Mouse (Mus musculus): ENCODE results near the gene Gm48551. TPM values are rescaled to one million over a fixed set of nuclear protein-coding genes. Genes with fewer than 3 reads are reported as not detected.

Gm48551 gene
- polyA plus RNA-seq, 1 experiment from 2014 or later, result 2.7 TPM

DNA sequence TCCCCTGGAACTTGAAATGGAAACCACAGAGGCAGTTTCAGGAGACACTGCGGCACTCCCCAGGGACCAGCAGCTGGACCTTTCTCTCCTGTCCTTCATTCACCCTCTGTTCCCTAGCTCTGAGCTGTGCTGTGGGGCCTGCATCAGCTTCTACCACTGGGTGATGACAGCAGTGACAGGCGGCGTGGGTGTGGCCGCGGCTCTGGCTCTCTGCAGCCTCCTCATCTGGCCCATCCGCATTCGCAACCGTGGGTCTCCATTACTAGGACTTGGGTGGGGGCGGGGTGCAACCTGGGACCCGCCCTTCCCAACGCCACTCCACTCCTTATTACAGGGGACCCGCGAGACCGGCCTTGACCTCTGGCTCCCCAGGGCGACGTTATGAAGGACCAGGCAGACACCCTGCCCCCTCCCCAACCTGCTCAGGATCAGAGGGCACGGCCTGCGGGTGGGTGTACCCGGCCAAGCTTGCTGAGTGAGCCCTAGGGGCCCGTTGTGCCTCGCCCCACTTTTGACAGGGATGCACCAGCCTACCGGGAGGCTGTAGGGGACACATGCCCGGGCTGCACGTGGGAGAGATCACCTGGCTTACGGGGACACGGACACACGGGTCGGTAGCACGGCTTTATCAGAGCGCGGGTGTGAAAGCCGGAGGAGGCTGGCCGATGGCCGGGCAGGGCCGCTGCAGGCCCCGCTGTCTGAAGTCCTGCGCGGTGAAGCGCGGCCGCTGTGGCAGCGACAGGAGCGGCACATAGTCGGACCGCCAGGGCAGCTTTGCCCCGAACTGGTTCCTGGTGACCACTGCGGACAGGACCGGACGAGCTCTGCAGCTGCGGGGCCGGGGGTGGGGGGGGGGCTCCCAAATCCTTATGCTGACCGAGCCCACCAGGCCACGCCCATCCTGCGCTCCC is 20.6 kb upstream of the Gm48551 start:
- peak overlapping the region; percentile 54 for H3K4me3 ChIP-seq
- H3K9me3 ChIP-seq, result no peaks in the 10 kb centered on the region
- H3K4me1 ChIP-seq, result peaks cover 85% of the 10 kb centered on the region
- 8% methylated on average over 54 of the region's 54 CpGs for WGBS
- H3K36me3 ChIP-seq (replicated peaks), result peaks cover 60% of the 10 kb centered on the region
- peaks cover 57% of the 10 kb centered on the region for H3K27me3 ChIP-seq (replicated peaks; ENCODE audit: low read depth, poor library complexity, severe bottlenecking)
- peak overlapping the region; percentile 66 for H3K27ac ChIP-seq (replicated peaks)
- DNase-seq (ENCODE audit: low spot score), result no peak

GRCm38 (mm10) chr10:81364666-81365065 is 19.6 kb upstream of the Gm48551 start:
- Histone ChIP-seq H3K27ac (replicated peaks) (no peak overlapping the region), H3K4me3 (peak overlapping the region; percentile 54), H3K4me1 (peaks cover 76% of the 10 kb centered on the region), H3K9me3 (no peaks in the 10 kb centered on the region), H3K27me3 (replicated peaks; ENCODE audit: low read depth, poor library complexity, severe bottlenecking) (peaks cover 48% of the 10 kb centered on the region), H3K36me3 (replicated peaks) (peaks cover 70% of the 10 kb centered on the region)
- WGBS, result 13% methylated on average over 28 of the region's 28 CpGs
- no peak for DNase-seq (ENCODE audit: low spot score)

GRCm38 (mm10) chr10:81365073-81365472 is 19.2 kb upstream of the Gm48551 start:
- no peak for DNase-seq (ENCODE audit: low spot score)
- Histone ChIP-seq H3K4me3 (peak overlapping the region; percentile 54), H3K36me3 (replicated peaks) (peaks cover 72% of the 10 kb centered on the region), H3K4me1 (peaks cover 71% of the 10 kb centered on the region), H3K27me3 (replicated peaks; ENCODE audit: low read depth, poor library complexity, severe bottlenecking) (peaks cover 44% of the 10 kb centered on the region), H3K9me3 (no peaks in the 10 kb centered on the region), H3K27ac (replicated peaks) (peak overlapping the region; percentile 26; the same call in 1 of the 2 replicates)
- 43% methylated on average over 4 of the region's 4 CpGs for WGBS

- peaks cover 44% of the 10 kb centered on the region for H3K27me3 ChIP-seq (replicated peaks; ENCODE audit: low read depth, poor library complexity, severe bottlenecking)
- no peaks in the 10 kb centered on the region for H3K9me3 ChIP-seq
- H3K4me3 ChIP-seq, result peak within 1 kb of the TSS; percentile 54
- WGBS, result 23% methylated on average over 12 of the region's 12 CpGs
- H3K4me1 ChIP-seq, result peaks cover 63% of the 10 kb centered on the region
- DNase-seq (ENCODE audit: low spot score), result peak; percentile 62
- peaks cover 75% of the 10 kb centered on the region for H3K36me3 ChIP-seq (replicated peaks)
- peak within 1 kb of the TSS; percentile 26; the same call in 1 of the 2 replicates for H3K27ac ChIP-seq (replicated peaks)
Observed at GRCm38 (mm10) chr10:81365672-81366476, 18.4 kb upstream of the Gm48551 start, which contains the start of gene 4930404N11Rik. Gene 4930404N11Rik (minus strand): TSS chr10:81365816.

DNA sequence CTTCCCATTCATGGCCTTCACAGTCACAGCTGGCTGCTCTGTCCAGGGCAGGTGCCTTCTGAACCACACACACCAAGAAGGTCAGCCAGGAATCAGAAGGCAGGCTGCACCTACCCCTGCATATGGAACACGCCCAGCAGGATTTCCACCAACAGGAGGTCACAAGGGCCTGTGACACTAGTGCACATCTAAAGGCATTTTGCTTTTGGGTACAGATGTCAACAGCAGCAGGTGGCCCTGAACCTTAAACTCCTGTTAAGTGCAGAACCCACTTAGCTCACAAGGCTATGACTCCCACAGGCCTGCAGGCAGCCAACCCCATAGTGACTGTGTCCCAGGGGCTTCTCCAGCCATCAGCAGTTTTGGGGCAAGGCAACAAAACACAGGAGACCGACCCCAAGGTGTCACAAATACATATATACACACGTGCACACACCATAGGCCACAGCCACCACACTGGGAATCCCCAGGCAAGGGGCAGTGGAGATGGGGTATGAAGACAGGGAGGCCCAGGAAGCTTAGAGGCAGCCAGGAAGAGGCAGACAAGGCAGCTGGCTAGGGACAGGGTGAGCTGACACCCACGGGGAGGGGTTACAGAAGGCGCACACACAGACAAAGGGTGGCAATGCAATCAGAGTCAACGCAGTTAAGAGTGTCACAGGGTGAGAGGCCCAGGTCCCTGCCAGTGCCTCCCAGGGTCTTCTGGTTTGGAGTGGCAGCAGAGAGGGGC is 17.6 kb upstream of the Gm48551 start:
- Histone ChIP-seq H3K36me3 (replicated peaks) (peaks cover 76% of the 10 kb centered on the region), H3K4me1 (peaks cover 56% of the 10 kb centered on the region), H3K4me3 (no peak overlapping the region), H3K27me3 (replicated peaks; ENCODE audit: low read depth, poor library complexity, severe bottlenecking) (peaks cover 43% of the 10 kb centered on the region), H3K27ac (replicated peaks) (no peak overlapping the region), H3K9me3 (no peaks in the 10 kb centered on the region)
- no peak for DNase-seq (ENCODE audit: low spot score)
- WGBS, result 82% methylated on average over 6 of the region's 6 CpGs

- Histone ChIP-seq H3K4me3 (no peak overlapping the region), H3K36me3 (replicated peaks) (peaks cover 77% of the 10 kb centered on the region), H3K27me3 (replicated peaks; ENCODE audit: low read depth, poor library complexity, severe bottlenecking) (peaks cover 38% of the 10 kb centered on the region), H3K27ac (replicated peaks) (no peak overlapping the region), H3K9me3 (no peaks in the 10 kb centered on the region), H3K4me1 (peaks cover 51% of the 10 kb centered on the region)
- 89% methylated on average over 6 of the region's 6 CpGs for WGBS
- no peak for DNase-seq (ENCODE audit: low spot score)
Observed at GRCm38 (mm10) chr10:81367207-81367495, 17.1 kb upstream of the Gm48551 start.

DNA sequence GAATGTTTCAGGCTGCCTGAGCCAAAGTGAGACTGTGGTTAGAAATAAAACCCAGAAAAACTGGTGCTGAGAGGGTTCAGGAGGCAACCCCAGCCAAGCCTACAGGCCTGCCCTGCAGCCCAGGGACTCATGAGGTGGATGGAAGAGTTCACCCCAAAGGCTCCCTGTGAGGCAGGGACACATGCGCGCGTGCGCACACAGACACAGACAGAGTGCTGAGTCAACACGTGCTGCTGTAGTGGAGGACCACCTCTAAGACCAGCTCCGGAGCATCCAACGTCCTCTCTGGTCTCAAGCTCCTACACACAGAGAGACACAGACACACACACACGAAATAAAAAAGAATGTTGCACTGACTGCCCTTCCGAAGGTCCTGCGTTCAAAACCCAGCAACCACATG is 8.9 kb upstream of the Gm48551 start:
- 94% methylated on average over 10 of the region's 10 CpGs for WGBS
- peaks cover 30% of the 10 kb centered on the region for H3K4me1 ChIP-seq
- no peaks in the 10 kb centered on the region for H3K9me3 ChIP-seq
- no peak for DNase-seq (ENCODE audit: low spot score)
- H3K27ac ChIP-seq (replicated peaks), result no peak overlapping the region
- H3K27me3 ChIP-seq (replicated peaks; ENCODE audit: low read depth, poor library complexity, severe bottlenecking), result no peaks in the 10 kb centered on the region
- no peak overlapping the region for H3K4me3 ChIP-seq
- H3K36me3 ChIP-seq (replicated peaks), result peaks cover 67% of the 10 kb centered on the region

DNA sequence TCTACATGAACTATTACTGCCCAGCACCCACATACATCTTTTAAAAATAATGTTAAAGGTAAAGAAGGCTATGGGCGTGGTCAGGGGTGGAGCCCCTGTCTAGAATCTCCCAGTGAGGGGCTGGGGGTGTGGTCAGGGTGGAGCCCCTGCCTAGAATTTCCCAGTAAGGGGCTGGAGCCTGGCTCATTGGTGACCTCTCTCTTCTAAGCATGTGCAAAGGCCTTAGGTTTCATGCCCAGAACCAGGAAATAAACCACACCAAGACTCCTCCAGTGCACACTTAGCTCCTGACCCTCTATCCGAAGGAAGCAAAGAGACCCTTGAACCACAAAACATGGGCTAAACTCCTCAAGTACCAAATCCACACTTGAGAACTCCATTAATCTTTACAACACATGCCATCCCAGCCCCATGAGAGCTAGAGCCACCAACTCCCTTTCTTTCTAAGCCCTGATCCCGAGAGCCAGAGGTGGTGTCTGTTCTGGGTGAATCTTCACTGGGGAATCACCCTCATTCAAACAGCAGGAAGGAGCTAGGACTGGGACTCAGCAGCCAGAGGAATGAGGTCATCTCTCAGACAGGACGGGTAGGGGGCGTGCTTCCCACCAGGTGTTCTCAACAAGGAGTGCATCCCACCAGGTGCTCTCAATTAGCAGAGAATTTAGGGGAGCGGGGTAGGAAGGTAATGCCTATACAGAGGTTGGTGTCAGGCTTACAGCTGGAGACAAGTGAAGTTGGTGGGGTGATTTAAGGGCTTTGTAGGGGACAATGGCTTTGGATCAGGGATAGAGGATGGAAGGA is 7.5 kb upstream of the Gm48551 start:
- 40% methylated on average over 6 of the region's 6 CpGs for WGBS
- Histone ChIP-seq H3K4me1 (peaks cover 30% of the 10 kb centered on the region), H3K27me3 (replicated peaks; ENCODE audit: low read depth, poor library complexity, severe bottlenecking) (no peaks in the 10 kb centered on the region), H3K27ac (replicated peaks) (peak overlapping the region; percentile 97), H3K9me3 (no peaks in the 10 kb centered on the region), H3K36me3 (replicated peaks) (peaks cover 52% of the 10 kb centered on the region), H3K4me3 (peak overlapping the region; percentile 91)
- DNase-seq (ENCODE audit: low spot score), result no peak

DNA sequence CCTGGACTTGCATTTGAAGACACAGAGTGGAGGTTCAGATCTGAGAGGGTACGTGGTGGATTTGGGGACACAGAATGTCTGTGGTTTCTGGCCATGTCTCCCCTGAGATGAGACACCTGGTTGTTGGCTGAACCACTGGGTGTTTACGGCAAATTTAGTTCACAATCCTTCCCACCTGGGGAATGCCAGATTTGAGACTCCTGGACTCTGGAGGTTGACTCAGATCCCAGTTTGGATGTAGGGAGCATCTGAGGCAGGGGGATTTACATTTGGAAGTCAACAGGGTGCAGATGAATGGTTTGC is 7.0 kb upstream of the Gm48551 start:
- Histone ChIP-seq H3K36me3 (replicated peaks) (peaks cover 47% of the 10 kb centered on the region), H3K9me3 (no peaks in the 10 kb centered on the region), H3K4me3 (peak overlapping the region; percentile 91), H3K27me3 (replicated peaks; ENCODE audit: low read depth, poor library complexity, severe bottlenecking) (no peaks in the 10 kb centered on the region), H3K27ac (replicated peaks) (peak overlapping the region; percentile 97), H3K4me1 (peaks cover 34% of the 10 kb centered on the region)
- no peak for DNase-seq (ENCODE audit: low spot score)
- 66% methylated on average over 2 of the region's 2 CpGs for WGBS

- DNase-seq (ENCODE audit: low spot score), result no peak
- Histone ChIP-seq H3K27ac (replicated peaks) (peak within 1 kb of the TSS; percentile 97), H3K36me3 (replicated peaks) (peaks cover 40% of the 10 kb centered on the region), H3K4me1 (peaks cover 34% of the 10 kb centered on the region), H3K27me3 (replicated peaks; ENCODE audit: low read depth, poor library complexity, severe bottlenecking) (no peaks in the 10 kb centered on the region), H3K4me3 (peak within 1 kb of the TSS; percentile 91), H3K9me3 (no peaks in the 10 kb centered on the region)
- 1% methylated on average over 59 of the region's 59 CpGs for WGBS
Observed at GRCm38 (mm10) chr10:81377793-81378552, 6.3 kb upstream of the Gm48551 start, which contains the start of gene Fzr1. Gene Fzr1 (minus strand): TSS chr10:81378516.

DNA sequence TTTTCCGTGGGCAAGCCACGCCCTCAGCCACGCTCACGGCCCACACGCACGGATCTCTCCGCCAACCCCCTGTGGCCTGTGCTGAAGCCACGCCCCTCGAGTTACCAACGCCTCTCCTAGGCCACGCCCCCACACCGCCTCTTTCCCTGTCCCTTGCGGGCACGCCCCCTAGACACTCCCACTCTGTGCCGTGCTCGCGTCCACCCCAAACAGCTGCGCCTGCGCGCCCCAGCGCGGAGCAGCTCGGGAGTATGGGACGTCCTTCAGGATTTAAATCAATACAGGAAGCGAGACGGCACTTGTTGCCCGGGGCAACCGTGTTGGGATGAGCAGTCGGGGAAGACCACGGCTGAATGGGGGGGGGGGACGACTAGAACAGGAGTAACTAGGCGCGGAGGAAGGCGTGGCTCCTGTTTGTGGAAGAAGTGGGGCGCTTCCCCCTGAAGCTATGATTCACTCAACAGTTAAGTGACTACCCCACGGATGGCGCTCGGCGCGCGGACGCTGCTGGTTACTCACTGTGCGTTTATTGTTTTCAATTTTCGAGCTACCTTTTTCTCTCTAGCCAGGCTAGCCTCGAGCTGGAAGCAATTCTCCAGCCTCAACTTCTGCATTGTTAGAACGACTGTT is 5.6 kb upstream of the Gm48551 start:
- peak; percentile 100 for DNase-seq (ENCODE audit: low spot score)
- H3K36me3 ChIP-seq (replicated peaks), result peaks cover 33% of the 10 kb centered on the region
- peaks cover 30% of the 10 kb centered on the region for H3K4me1 ChIP-seq
- H3K9me3 ChIP-seq, result no peaks in the 10 kb centered on the region
- peak overlapping the region; percentile 97 for H3K27ac ChIP-seq (replicated peaks)
- peak overlapping the region; percentile 91 for H3K4me3 ChIP-seq
- WGBS, result under 1% methylated on average over 46 of the region's 46 CpGs
- H3K27me3 ChIP-seq (replicated peaks; ENCODE audit: low read depth, poor library complexity, severe bottlenecking), result no peaks in the 10 kb centered on the region
